In genomic region chr4:141977346-141977745, GRCm38 (mm10) we compare ENCODE assay signal across 19 mouse cellular contexts. TPM values are rescaled to one million over a fixed set of nuclear protein-coding genes. Genes with fewer than 3 reads are reported as not detected.
DNase-seq lines count a peak whose midpoint lies in the region; ATAC-seq and TF ChIP-seq lines count a peak whose summit lies in the region.
"Had no signal": no experiment of that assay in that cellular context is flagged by ENCODE, and none has a peak within 500 bp of the region (broad histone marks: within the 10 kb centered on the region; RNA-seq: fewer than 3 reads in every experiment).

No protein-coding gene starts in this region.

- peak; percentile 90 to 93 for ATAC-seq in hematopoietic stem cell, adult 5-6 weeks (replicated peaks in 1 of 2; ENCODE audit: insufficient read depth in 1 of 2, low FRiP score in 2 of 2, low TSS enrichment in 1 of 2, low read depth in 1 of 2, poor library complexity in 2 of 2, severe bottlenecking in 2 of 2)
- no peak for ATAC-seq in midbrain, embryonic 14.5 days (ENCODE audit: low FRiP score, low TSS enrichment)
- ATAC-seq: forebrain, embryonic 16.5 days had no signal

- H3K27ac ChIP-seq in heart, adult 2 months, result no peak overlapping the region
- H3K27ac ChIP-seq in cerebellum, adult 2 months (ENCODE audit: insufficient read depth, low read length), result no peak overlapping the region
- H3K27ac ChIP-seq in midbrain, embryonic 14.5 days (replicated peaks; ENCODE audit: low read depth, low read length), result no peak overlapping the region
- H3K27ac ChIP-seq: embryonic facial prominence, embryonic 13.5 days; forebrain, embryonic 12.5 days; hindbrain, embryonic 15.5 days had no signal

- H3K4me1 ChIP-seq in heart, adult 2 months (ENCODE audit: control insufficient read depth, insufficient read depth, low read length), result no peaks in the 10 kb centered on the region
- H3K4me1 ChIP-seq in cerebellum, adult 2 months (ENCODE audit: control insufficient read depth, insufficient read depth, low read length), result no peaks in the 10 kb centered on the region
- H3K4me1 ChIP-seq in midbrain, embryonic 14.5 days (ENCODE audit: control insufficient read depth, insufficient read depth, low read length), result no peaks in the 10 kb centered on the region
- H3K4me1 ChIP-seq: embryonic facial prominence, embryonic 13.5 days; forebrain, embryonic 12.5 days; hindbrain, embryonic 15.5 days had no signal

- H3K79me2 ChIP-seq in heart, adult 2 months (replicated peaks; ENCODE audit: control insufficient read depth, insufficient read depth, low read length), result no peaks in the 10 kb centered on the region

- no peaks in the 10 kb centered on the region for H3K36me3 ChIP-seq in heart, adult 2 months (ENCODE audit: control insufficient read depth, insufficient read depth, low read length)
- H3K36me3 ChIP-seq in midbrain, embryonic 14.5 days (ENCODE audit: control insufficient read depth, insufficient read depth, low read length), result no peaks in the 10 kb centered on the region
- H3K36me3 ChIP-seq: embryonic facial prominence, embryonic 13.5 days; forebrain, embryonic 12.5 days; G1E; hindbrain, embryonic 15.5 days had no signal

- H3K9ac ChIP-seq in heart, adult 2 months (ENCODE audit: low read depth, low read length), result no peak overlapping the region
- no peak overlapping the region for H3K9ac ChIP-seq in midbrain, embryonic 14.5 days (replicated peaks; ENCODE audit: low read length)
- H3K9ac ChIP-seq: embryonic facial prominence, embryonic 13.5 days; forebrain, embryonic 12.5 days; hindbrain, embryonic 15.5 days had no signal

- TF ChIP-seq EP300 in heart, adult 2 months (IDR thresholded peaks at IDR 0.05; ENCODE audit: insufficient read depth, low read depth, low read length), result no peak

- no peak overlapping the region for H3K4me3 ChIP-seq in heart, adult 2 months
- no peak overlapping the region for H3K4me3 ChIP-seq in cerebellum, adult 2 months (replicated peaks; ENCODE audit: insufficient read depth, low read depth, low read length)
- H3K4me3 ChIP-seq in midbrain, embryonic 14.5 days (replicated peaks; ENCODE audit: low read depth, low read length), result no peak overlapping the region
- H3K4me3 ChIP-seq: embryonic facial prominence, embryonic 13.5 days; forebrain, embryonic 12.5 days; hindbrain, embryonic 15.5 days had no signal

- 39% methylated on average over 9 of the region's 9 CpGs for WGBS in heart, adult 2 months
- WGBS in cerebellum, adult 2 months, result 70% methylated on average over 9 of the region's 9 CpGs
- 65% methylated on average over 9 of the region's 9 CpGs for WGBS in midbrain, embryonic 14.5 days

- DNase-seq in heart, adult 11 months, result peak; percentile 28
- no peak for DNase-seq in heart, adult 2 months
- peak; percentile 70 for DNase-seq in A20 (ENCODE audit: low read depth, low spot score)
- no peak for DNase-seq in cerebellum, adult 2 months
- DNase-seq in right cerebral cortex, postnatal 14 days, result no peak
- no peak for DNase-seq in midbrain, embryonic 14.5 days
- DNase-seq: adrenal gland, adult 8-10 months; cerebellum, adult 11 months; cerebellum, adult 9-10 months; cerebellum, postnatal 25 days; gastrocnemius, postnatal 25 days; heart, adult 18-20 months had no signal

- TF ChIP-seq CTCF in heart, adult 2 months (IDR thresholded peaks at IDR 0.05), result no peak
- TF ChIP-seq CTCF in cerebellum, adult 2 months (IDR thresholded peaks at IDR 0.05; ENCODE audit: borderline replicate concordance, insufficient read depth, low read depth, low read length), result no peak

- H3K9me3 ChIP-seq in midbrain, embryonic 14.5 days (ENCODE audit: control insufficient read depth, low read length), result 0 out of 2 replicates have a peak, but pooled peaks cover under 1% of the 10 kb centered on the region
- H3K9me3 ChIP-seq: hindbrain, embryonic 15.5 days had no signal

- H3K27me3 ChIP-seq in heart, adult 2 months (ENCODE audit: control insufficient read depth, insufficient read depth, low read length), result no peaks in the 10 kb centered on the region
- H3K27me3 ChIP-seq in cerebellum, adult 2 months (ENCODE audit: control insufficient read depth, insufficient read depth, low read length), result no peaks in the 10 kb centered on the region
- no peaks in the 10 kb centered on the region for H3K27me3 ChIP-seq in midbrain, embryonic 14.5 days (ENCODE audit: control insufficient read depth, insufficient read depth, low read length)
- H3K27me3 ChIP-seq: embryonic facial prominence, embryonic 13.5 days; hindbrain, embryonic 15.5 days had no signal

- intact Hi-C loops in heart, adult 2 months (cut with DNase I), result no loop called here

- TF ChIP-seq POLR2A in heart, adult 2 months (IDR thresholded peaks at IDR 0.05; ENCODE audit: insufficient read depth, low read depth, low read length), result no peak
- no peak for TF ChIP-seq POLR2A in cerebellum, adult 2 months (IDR thresholded peaks at IDR 0.05; ENCODE audit: borderline replicate concordance, insufficient read depth, low read length)

- H3K4me2 ChIP-seq in midbrain, embryonic 14.5 days (ENCODE audit: low read length), result no peak overlapping the region
- H3K4me2 ChIP-seq: embryonic facial prominence, embryonic 13.5 days; forebrain, embryonic 12.5 days; heart, embryonic 11.5 days; hindbrain, embryonic 15.5 days had no signal

RNA-seq across cellular contexts. Expression of gene Fhad1, which starts 37.5 kb away (rescaled TPM):
- total RNA-seq in heart, adult 2 months (2021), result under 1 TPM; 0.47 to 0.55 TPM
- 0.47 and 0.53 TPM in 2 replicates for polyA plus RNA-seq in heart, adult 2 months (2012; rRNA removed)
- not detected in 2 replicates for total RNA-seq in hematopoietic stem cell, adult 5-6 weeks (2017)
- polyA plus RNA-seq in cerebellum, adult 2 months (2012; rRNA removed), result 2.1 and 3.4 TPM in 2 replicates
- 2.4 and 3.6 TPM in 2 replicates for polyA plus RNA-seq in midbrain, embryonic 14.5 days (2014; fragmentation: Nextera tagmentation; extraction: Ambion mirVana)
- polyA plus RNA-seq: G1E had no signal

Comparison
In these comparisons a context has a peak if more than half of its experiments do, and no peak if none do; other contexts are left out.
1. DNase-seq: peak in heart, adult 11 months (single experiment) and A20 (single experiment); none in heart, adult 2 months (0 of 2), cerebellum, adult 2 months (0 of 2), right cerebral cortex, postnatal 14 days (single experiment) and midbrain, embryonic 14.5 days (single experiment).